Mouse (Mus musculus) left cerebral cortex, postnatal 14 days (tissue): ENCODE results near the gene Syce2. TPM values are rescaled to one million over a fixed set of nuclear protein-coding genes. Genes with fewer than 3 reads are reported as not detected.
A peak's percentile ranks its signal among the peaks of the same experiment; 100 is the strongest.
"Not testable (repeated sequence)": the region's sequence is repeated elsewhere in the genome, so short reads cannot be mapped to it uniquely, and the experiment has no call there.

Source experiments
- DNase-seq, 2 experiments: peaks; one replicate each; pipeline ENCODE4 v3.0.0; 2021 to 2022; ENCODE audit warnings: low spot score in 2 of 2, mixed read lengths in 1 of 2
- intact Hi-C: fragments of 180-260 bp; cut with DNase I; formaldehyde crosslinking; loops from one replicate; pipeline ENCODE4 v1.15.1; 2025
- long read RNA-seq, 2 experiments: library from polyadenylated mRNA; stranded (forward); transcript quantifications; one replicate each; pipeline ENCODE4 v2.0.0; 2021
- total RNA-seq, 2 experiments: library from RNA; stranded (reverse); gene quantifications; 2 replicates each; pipeline ENCODE4 v1.2.3; 2021

Gene Syce2
- total RNA-seq: 10 to 100 TPM; 11.5 to 13.4 TPM
- long read RNA-seq, experiment 1, transcript Syce2-201 (4 exons, 685 nt): major isoform, 6 of 10 reads
- long read RNA-seq, experiment 1, partial matches to known transcripts: 2 of 10 reads
- long read RNA-seq, experiment 1, other reads (novel, unspliced or antisense): 1 of 10 reads
- long read RNA-seq, experiment 2, transcript Syce2-201 (4 exons, 685 nt): major isoform, 5 of 8 reads
- long read RNA-seq, experiment 2, partial matches to known transcripts: 0 of 8 reads
- long read RNA-seq, experiment 2, other reads (novel, unspliced or antisense): 1 of 8 reads

DNA sequence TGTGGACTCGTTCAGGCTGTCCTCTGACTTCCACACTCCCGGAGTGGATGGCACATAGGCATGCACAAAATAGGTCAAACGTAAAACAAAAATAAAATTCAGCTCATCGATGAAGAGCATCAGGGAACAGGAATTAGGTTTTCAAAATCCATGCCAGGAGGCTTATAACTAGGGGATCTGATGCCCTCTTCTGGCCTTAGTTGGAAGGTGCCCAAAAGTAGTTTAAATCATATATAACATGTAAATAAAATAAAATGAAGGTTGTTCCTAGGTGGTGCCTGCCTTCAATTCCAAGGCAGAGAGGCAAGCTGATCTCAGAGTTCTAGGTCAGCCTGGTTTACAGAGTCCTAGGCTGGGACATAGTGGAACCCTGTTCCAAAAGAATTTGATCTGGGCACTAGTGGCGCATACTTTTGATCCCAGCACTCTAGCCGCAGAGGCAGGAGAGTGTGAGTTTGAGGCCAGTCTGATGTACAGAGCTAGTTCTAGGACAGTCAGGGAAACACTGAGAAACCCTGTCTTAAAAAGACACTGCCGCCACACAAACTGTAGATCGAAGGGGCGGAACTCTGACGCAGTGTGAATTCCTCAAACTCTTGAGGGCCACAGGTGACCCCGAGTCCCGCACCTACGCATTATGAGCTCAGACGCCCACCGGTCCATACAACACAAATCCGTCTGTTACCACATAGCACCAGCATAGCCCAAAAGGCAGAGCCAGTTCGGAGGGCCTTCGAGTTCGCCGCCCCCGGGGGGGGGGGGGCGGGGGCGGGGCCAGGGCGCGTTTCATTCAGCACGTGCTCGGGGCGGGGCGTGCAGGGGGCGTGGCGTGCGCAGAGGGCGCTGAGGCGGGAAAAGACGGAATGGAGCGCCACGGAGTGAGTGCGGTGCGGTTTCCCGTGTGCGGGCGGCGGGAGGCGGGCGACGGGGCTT, at the start of gene Syce2:
Gene Syce2, plus strand, starts transcription at position 736 of the 933 bp plus-strand sequence.
- peak; percentile 59 for DNase-seq
- intact Hi-C loops: no loop called here

DNA sequence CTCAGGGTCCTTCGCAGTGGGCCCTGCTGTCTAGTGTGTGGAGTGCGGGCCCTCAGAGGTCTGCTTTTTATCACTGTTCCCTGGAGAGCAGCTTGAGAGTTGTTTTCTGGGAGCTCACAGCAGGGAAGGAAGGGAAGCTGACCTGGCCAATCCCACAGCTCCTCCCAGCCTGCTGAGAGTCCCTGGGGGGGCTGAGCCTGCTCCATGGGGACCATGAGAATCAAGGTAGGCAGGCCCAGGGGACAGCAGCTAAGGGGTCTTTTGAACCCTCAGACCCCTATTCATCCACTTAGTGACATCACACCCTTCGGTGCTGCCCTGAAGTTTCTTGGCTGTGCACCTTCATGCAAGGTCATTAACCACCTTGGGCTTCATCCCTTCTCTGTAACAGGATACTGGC, 49.2 kb upstream of the Syce2 start, which contains the start of gene Dand5:
Gene Dand5, minus strand, starts transcription at position 101 of the 400 bp plus-strand sequence.
- no peak for DNase-seq
- intact Hi-C loops: no loop called here

DNA sequence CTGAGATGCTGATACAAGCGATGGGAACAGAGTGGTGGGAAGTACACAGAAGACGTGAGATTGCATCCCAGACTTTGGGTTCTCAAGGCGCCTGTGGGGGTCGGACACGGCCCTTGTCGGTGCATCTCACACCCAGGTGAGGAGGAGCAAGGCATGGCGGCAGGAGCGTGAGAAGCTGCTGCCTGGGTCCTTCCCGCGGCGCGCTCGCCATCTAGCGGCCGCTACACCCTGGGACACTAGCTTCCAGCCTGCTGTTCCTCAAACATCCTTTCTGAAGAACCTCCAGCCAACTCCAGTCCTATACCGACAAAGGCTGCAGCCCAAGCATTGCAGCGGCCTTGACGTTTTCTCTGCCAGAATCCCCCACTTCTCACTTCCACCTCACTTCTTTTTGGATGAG, 48.3 kb upstream of the Syce2 start:
- intact Hi-C loops: no loop called here
- peak; percentile 68 to 76 for DNase-seq

DNA sequence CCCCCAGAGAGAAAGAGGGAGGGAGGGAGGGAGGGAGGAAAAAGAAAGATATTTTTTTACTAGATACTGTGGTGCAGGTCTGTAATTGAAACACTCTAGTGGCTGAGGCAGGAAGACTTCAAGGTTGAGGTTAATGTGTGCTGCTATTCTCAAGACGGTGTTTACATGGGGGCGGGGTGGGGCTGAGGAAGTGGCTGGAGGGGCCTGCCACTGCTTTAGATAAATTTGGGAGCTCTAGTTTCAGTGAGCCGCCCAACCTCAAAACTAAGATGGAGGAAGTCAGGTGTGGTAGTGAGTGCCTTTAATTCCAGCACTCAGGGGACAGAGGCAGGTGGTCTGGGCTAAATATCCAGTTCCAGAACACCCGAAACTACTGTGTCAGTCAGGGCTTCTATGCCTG, 46.3 kb upstream of the Syce2 start:
- DNase-seq: no peak
- intact Hi-C loops: no loop called here

DNA sequence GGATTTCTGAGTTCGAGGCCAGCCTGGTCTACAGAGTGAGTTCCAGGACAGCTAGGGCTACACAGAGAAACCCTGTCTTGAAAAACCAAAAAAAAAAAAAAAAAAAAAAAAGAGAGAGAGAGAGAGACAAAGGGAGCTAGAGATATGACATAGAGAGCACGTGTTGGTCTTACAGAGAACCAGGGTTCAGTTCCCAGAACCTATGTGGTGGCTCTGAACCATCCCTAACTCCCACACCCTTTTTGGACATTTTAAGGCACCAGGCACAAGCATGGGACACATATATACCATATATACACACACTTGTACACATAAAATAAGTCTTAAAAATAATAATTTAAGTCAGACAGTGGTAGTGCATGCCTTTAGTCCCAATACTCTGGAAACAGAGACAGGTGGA, 45.4 kb upstream of the Syce2 start:
- intact Hi-C loops, DNase-seq: not testable (repeated sequence)

DNA sequence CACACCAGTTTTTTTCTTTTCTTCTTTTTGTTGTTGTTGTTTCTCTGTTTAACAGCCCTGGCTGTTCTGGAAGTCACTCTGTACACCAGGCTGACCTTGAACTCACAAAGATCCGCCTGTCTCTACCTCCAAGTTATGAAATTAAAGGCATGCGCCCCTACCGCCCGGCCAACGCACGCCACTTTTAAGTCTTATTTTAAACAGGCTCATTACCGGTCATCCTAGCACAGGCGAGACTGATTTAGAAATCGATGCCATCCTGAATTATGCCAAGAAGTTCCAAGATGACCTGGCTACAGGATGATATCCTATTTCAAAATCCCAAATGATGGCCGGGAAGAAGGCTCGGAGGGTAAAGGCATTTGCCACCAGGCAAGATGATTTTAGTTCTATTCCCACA, 40.4 kb upstream of the Syce2 start, which contains the start of gene Gadd45gip1:
Gene Gadd45gip1, plus strand, starts transcription at position 33 of the 400 bp plus-strand sequence.
- DNase-seq: no peak
- intact Hi-C loops: no loop called here

DNA sequence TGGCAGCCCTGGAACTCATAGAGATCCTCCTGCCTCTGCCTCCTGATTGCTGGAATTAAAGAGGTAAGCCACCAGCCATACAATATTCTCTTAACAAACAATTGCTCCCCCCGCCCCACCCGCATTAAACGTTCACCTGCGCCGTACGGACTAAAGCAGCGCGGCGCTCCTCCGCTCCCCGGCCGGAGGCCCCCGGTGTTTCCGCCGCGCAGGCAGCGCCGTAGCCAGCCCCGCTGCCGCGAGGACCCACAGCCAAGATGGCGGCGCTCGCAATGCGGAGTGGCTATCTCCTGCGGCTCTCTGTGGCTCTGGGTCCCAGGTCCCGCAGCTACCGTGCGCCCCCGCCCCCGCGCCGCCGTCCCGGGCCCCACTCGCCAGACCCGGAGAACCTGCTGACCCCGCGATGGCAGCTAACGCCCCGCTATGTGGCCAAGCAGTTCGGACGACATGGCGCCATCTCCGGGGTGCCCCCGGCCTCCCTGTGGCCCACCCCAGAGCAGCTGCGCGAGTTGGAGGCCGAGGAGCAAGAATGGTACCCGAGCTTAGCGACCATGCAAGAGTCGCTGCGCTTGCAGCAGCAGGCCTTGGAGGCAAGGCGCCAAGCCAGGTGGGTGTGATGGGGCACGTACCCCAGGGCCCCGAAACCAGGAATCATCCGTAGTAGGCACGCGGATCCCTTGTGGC, 39.7 kb upstream of the Syce2 start:
- intact Hi-C loops: no loop called here
- peak; percentile 67 to 79 for DNase-seq

DNA sequence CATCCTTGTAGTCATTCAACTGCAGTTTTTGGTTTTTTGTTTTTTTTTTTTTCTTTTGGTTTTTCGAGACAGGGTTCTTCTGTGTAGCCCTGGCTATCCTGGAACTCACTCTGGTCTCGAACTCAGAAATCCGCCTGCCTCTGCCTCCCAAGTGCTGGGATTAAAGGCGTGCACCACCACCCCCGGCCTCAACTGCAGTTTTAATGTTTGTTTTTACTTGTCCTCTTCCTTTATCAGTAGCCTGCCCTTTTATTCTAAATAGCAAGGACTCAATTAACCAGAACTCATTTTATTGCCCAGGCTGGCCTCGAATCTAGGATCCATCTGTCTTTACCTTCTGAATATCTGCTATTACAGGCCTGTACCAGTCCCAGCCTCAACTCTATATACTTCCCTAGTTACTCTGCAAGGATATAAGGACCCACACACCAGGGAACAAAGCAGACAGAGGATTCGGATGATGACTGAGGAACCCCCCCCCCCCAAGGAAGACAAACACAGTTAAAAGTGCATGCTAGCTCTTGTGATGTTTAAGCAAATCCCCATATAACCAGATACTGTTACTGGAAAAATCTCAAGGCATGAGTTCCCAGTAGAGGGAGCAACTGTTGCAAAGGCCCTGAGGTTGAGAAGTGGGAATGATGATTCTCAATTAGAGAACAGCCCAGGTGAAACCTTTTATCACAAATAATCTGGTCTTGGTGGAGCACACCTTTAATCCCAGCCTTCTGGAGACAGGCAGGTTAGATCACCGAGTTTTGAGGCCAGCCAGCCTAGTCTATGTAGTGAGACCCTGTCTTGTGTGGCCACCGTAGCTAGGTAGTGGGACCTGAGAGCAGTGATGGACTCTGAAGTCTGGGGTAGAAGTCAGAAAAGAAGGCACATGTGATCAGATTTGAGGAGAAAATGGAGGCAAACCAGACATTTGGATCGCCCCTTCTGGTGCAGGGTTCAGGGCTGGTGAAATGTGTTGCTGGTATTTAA, 38.9 kb upstream of the Syce2 start:
- intact Hi-C loops: no loop called here
- no peak for DNase-seq

DNA sequence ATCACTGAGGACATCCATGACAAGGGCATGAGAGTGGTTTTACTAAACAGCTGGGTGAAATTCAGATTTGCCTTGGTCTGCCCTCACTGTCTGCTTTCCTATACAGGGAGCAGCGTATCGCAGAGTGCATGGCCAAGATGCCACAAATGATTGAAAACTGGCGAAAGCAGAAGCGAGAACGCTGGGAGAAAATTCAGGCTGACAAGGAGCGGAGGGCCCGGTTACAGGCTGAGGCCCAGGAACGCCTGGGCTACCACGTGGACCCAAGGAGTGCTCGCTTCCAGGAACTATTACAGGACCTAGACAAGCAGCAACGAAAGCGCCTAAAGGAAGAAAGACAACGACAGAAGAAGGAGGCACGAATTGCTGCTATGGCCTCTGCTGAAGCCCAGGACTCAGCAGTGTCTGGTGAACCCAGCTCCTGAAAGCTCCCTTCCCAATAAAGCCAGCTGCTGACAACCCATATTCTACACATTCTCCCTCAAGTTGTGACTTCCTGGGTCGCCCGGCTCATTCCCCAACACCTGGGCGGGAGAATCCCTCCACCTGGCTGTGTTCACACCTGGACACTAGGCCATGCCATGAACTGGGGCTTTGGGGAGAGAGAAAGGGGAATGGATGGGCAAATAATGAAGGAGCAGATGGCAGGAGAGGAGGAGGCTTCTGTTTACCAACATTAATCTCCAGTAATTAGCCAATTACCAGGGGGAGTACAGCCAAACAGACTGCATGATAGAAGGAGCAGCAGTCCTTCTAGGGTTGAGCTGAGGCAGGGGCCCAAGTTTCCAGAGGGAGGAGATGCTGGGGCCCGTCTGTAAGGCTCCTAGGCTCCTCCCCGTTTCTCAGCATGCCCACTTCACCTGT, 37.7 kb upstream of the Syce2 start:
- DNase-seq: no peak
- intact Hi-C loops: no loop called here

DNA sequence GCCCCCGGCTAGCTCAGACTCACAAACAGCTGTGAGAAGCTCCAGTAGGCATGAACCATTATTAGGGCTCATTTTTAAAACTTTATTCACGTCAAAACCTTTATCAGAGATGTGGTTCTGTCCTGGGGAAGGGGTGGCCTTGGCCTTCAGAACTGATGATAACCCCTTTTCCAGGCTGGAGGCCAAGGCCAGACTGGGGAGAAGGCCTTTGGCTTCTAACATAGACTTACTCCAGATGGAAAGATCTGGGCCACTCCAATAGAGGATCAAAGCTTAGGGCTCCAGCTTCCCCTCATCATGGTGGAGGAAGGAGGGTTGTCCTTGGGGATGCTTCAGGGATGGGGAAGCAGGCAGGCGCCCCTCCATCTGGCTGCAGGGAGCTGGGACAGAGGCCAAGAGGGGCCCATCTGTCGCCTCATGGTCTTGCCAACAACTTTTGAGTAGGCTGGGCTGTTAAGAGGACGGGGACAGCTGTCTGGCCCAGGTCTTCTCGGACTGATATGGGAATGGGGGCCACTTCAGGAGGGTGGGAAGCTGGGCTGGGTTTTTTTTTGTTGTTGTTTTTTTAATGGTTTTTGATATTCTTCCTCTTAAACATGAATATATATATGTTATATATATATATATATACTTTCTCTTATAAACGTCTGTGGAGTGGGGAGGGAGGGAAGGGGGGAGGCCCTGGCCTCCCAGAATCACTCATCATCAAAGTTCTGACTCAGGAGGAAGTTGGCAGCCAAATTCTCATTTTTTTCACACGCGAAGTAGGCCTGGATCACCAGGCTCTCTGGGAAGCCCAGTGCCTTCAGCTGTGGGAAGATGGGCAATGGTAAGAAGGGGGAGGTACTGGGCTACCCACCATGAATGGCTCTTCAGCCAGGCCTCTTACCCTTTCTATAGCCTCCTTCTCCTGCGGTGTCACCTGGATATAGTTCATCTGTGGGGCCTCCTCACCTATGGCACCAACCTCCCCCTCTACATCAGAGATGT, 36.8 kb upstream of the Syce2 start:
- intact Hi-C loops: no loop called here

DNA sequence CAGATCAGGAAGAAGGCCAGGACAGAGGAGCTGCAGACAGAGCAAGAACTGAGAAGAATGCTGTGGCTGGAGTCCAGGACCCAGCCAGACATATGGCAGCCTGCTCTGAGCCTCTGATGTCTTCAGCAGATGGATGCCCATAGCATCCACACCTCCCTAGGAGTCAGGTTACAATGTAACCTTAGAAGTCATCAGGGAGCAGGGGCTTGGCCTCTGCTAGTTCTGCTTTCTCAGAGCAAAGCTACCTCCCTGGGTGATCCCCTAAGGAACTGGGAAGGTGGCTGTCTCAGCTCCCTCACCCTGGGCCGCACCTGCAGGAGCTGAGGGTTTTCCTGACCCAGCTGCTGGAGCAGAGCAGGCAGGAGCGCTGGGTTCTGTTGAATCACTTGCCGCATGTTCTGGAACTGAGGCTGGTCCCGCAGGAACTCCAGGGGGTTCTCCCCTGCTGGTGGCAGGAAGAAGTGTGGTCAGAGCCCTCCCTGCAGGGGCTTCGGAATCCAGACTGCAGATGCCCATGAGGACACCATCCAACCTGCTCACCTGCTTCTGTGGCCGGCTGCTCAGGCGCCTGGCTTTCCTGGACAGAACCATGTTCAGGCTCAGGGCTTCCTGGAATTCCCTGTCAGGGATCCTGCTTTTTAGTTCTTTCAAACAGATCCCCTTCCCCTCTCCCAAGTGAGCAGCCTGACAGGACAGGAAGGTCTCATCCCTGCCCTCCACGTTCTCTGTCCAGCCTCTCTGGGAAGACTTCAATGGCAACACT, 34.6 kb upstream of the Syce2 start:
- intact Hi-C loops: no loop called here
- no peak for DNase-seq

More for the DNA sequence above, 36.8 kb upstream of the Syce2 start:
- DNase-seq: peak; percentile 76 to 77

DNA sequence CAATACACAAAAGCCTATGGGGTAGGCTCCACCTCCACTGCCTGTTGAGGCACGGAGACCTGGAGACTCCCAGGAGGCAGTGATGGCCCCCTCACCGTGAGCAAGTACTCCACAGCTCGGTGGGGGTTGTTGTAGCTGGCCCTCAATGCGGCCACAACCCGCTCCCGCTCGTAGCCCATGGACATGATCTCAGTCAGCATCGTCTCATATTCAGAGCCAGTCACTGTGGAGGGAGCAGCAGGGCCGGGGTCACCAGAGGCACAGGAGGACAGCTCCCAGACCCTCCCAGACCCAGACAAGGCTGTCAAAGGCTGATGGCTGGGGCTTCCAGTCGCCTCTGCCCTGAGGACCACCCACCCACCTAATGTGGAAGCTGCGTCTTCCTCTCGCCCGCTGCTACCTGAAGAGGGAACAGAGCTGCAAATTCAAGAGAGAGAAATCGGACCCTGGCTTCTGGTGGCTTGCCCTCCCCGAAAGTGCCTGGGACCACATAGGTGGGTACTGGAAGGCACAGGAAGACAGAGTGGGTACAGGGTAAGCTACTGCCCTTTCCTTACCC, 33.9 kb upstream of the Syce2 start:
- intact Hi-C loops: no loop called here
- no peak for DNase-seq

DNA sequence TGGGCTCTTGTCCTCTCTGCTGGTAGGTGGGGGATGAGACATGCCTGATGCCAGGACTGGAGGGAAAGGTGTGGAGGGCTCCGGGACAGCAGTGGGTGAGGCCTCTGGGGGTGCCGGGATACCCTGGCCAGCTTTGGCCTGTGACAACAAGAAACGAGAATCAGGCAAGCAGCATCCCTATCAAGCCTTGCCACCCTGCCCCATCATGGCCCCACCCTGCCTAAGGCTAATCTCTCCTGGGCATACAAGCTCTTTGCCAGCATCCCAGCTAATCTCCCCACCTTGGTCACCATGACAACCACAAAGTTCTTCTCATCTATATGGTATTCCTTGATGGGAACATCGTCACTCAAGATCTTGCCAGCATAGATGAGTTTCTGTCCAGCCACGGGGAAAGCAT, 33.4 kb upstream of the Syce2 start:
- intact Hi-C loops: no loop called here
- no peak for DNase-seq

DNA sequence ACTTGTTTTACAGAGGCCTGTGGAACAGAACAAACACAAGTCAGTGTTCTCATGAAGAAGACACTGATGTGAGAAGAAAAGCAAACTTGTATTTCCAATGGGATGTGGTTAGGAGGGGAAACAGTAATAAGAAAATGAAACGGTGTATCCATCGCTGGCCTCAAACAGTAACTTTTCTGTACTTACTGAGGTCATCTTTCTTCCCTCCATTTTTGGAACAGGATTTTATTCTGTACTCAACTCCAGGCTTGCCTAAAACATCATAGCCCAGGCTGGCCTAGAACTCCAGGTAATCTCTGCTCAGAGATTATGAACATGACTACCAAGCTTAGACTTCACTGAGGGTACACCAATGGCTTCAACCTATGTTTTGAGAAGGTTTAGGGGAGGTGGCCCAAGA, 32.5 kb upstream of the Syce2 start:
- no peak for DNase-seq
- intact Hi-C loops: no loop called here

DNA sequence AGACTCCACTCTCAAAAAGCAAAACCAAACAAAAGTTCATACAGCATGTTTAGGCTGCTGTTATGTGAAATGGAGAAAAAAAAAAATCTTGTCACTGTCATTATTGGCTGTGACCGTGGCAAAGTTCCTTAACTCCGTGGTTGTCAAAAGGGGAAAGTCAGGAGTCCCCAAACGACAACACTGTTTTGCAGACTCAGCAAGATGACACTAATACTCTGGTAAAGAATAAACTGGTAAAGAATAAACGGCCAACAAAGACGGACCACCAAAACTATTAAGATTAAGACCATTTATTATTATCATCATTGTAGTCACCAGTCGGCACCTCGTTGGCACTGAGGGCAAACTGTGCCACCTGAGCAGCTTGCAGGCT, 32.0 kb upstream of the Syce2 start:
- no peak for DNase-seq

More for the DNA sequence above, 32.0 kb upstream of the Syce2 start:
- intact Hi-C loops: no loop called here
